Mouse (Mus musculus) left cerebral cortex, postnatal 10 days (tissue): ENCODE data around the gene Rbm28. TPM values are rescaled to one million over a fixed set of nuclear protein-coding genes. Genes with fewer than 3 reads are reported as not detected.
A peak's percentile ranks its signal among the peaks of the same experiment; 100 is the strongest.

Experiments
- DNase-seq, 2 experiments: peaks; one replicate each; pipeline ENCODE4 v3.0.0; 2021 to 2022; ENCODE audit warnings: low spot score in 2 of 2, mixed read lengths in 1 of 2; ENCODE audit errors: extremely low spot score in 1 of 2
- intact Hi-C: fragments of 180-260 bp; cut with DNase I; formaldehyde crosslinking; loops from one replicate; pipeline ENCODE4 v1.15.1; 2025
- total RNA-seq, 2 experiments: library from RNA; stranded (reverse); gene quantifications; 2 replicates each; pipeline ENCODE4 v1.2.3; 2021

Gene Rbm28
- 10 to 100 TPM; 29.4 to 32.8 TPM for total RNA-seq

GRCm38 (mm10) chr6:29164314-29165244 lies at the start of gene Rbm28:
TSS of gene Rbm28 (minus strand) at chr6:29165006.
- peak; percentile 91 to 92 for DNase-seq
- intact Hi-C loops: no loop called here

GRCm38 (mm10) chr6:29214245-29214644 lies 49.4 kb upstream of the Rbm28 start:
- DNase-seq: peak in 1 of 2 experiments; percentile 82
- intact Hi-C loops: no loop called here

DNA sequence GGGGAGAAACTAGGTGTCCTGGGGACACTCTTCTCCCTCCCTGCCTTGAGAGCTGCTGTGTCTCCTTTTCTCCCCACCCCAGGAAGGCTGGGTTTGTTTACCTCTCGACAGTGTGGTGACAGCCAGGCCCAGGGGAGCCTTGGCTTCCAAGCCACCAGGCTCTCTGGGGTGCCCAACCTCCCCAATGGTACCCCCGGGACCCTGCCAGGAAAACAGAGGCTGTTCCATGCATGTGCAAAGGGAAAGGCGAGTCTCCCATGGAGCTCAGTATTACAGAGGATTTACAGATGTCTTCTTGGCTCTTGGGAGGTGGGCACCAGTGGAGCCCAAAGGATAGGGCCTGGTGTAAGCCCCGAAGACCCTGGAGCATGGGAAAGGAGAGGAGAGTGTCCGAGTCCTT lies 48.6 kb upstream of the Rbm28 start:
- intact Hi-C loops: no loop called here
- DNase-seq: no peak

- peak; percentile 60 to 86 for DNase-seq
- intact Hi-C loops: no loop called here
Measured at GRCm38 (mm10) chr6:29211806-29212492, 47.1 kb upstream of the Rbm28 start.

GRCm38 (mm10) chr6:29211146-29211545 lies 46.3 kb upstream of the Rbm28 start:
- DNase-seq: no peak
- intact Hi-C loops: no loop called here

GRCm38 (mm10) chr6:29210231-29210936 lies 45.6 kb upstream of the Rbm28 start:
- no peak for DNase-seq
- intact Hi-C loops: no loop called here

GRCm38 (mm10) chr6:29208178-29208577 lies 43.4 kb upstream of the Rbm28 start:
- intact Hi-C loops: no loop called here
- no peak for DNase-seq

DNA sequence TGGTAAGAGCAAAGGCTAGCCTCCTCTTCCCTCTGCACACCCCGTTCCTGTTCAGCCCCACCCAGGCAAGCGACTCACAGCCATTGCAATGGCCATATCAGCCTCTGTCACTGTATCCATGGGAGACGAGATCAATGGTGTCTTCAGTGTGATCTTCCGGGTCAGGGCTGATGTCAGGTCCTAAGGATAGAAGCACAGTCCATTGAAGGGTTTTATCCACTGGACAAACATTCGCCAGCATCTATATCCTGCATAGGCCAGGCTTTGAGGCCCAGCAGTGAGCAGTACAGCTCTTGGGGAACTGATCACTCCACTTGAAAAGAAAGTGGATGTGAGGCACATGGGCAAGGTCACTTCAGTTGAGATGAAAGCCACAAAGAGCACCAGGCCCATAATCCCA lies 42.2 kb upstream of the Rbm28 start:
- intact Hi-C loops: no loop called here
- DNase-seq: no peak

GRCm38 (mm10) chr6:29206006-29206405 lies 41.2 kb upstream of the Rbm28 start:
- intact Hi-C loops: no loop called here
- DNase-seq: peak in 1 of 2 experiments; percentile 23

GRCm38 (mm10) chr6:29204932-29205614 lies 40.3 kb upstream of the Rbm28 start:
- peak; percentile 44 to 57 for DNase-seq

DNA sequence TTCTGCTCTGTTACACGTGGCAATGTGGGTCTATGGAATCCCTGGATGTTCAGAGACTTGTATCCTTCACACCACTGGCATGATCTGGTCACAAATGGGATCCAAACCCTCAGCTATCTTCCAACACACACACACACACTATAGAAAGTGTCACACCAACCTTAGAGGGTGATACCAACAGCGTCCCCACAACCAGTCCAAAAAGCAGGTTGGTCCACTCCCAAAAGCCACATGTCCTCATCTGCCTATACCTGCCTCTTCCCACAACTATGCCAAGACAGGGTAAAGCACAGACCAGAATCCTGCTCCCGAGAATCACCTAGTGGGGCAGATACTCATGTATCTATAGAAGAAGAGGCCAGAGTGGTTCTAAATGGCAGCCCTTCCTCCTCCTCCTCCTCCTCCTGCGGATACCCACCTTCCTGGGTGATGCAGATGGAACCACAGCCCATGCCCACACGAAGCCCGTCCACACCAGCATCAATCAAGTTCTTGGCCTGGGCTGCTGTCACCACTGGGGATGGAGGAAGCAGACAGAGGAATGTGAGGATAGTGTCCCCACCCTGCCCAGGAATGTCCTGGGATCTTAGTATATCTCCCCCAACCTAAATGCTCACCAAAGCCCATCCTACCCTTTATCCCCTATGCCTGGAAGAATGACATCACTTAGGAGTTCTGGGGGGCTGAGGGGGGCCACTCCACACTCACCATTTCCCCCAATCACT lies 39.2 kb upstream of the Rbm28 start:
- intact Hi-C loops: loop anchor here (2.0 kb wide), 1 partner anchor 75 kb away; the partner anchor contains the start of gene Fam71f2
- no peak for DNase-seq

More at GRCm38 (mm10) chr6:29204932-29205614, 40.3 kb upstream of the Rbm28 start:
- intact Hi-C loops: loop anchor here (2.0 kb wide), 1 partner anchor 74 kb away; the partner anchor contains the start of gene Fam71f2

DNA sequence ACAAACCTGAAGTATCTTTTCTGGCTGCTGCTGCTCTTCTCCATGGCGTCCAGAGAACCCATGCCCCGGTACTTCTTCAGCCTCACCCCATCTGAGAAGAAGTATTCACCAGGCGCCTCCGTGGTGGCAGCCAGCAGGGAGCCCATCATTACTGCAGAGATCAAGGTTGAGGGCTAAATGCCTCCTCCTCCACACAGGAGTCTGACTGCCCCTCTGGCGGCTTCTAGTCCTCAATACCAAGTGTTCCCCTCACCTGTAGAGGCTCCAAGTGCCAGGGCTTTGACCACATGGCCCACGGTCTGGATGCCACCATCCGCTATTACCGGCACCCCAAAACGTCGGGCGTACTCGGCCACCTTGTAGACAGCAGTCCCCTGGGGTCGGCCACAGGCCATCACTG lies 38.3 kb upstream of the Rbm28 start:
- intact Hi-C loops: no loop called here
- no peak for DNase-seq

DNA sequence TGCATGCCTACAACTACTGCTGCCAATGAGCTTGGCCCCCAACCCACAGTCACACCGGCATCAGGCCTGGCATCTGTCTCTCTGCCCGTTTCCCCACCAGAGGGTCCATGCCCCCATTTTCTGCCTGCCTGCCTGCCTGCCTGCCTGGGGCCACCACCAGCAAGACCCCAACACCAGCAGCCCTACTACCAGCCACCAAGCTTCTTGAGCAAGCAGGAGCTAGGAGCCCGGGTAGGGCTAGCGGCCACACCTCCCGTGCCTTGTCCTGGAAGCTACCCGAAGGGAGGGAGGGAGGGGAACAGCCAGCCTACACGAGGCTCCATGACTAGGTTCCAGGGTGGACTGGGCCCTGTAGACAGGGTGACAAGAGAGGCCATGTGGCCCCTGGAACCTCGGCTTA lies 37.2 kb upstream of the Rbm28 start:
- no peak for DNase-seq
- intact Hi-C loops: no loop called here

GRCm38 (mm10) chr6:29201341-29201740 lies 36.5 kb upstream of the Rbm28 start:
- DNase-seq: no peak
- intact Hi-C loops: no loop called here

GRCm38 (mm10) chr6:29200496-29200895 lies 35.7 kb upstream of the Rbm28 start:
- intact Hi-C loops: no loop called here
- no peak for DNase-seq

DNA sequence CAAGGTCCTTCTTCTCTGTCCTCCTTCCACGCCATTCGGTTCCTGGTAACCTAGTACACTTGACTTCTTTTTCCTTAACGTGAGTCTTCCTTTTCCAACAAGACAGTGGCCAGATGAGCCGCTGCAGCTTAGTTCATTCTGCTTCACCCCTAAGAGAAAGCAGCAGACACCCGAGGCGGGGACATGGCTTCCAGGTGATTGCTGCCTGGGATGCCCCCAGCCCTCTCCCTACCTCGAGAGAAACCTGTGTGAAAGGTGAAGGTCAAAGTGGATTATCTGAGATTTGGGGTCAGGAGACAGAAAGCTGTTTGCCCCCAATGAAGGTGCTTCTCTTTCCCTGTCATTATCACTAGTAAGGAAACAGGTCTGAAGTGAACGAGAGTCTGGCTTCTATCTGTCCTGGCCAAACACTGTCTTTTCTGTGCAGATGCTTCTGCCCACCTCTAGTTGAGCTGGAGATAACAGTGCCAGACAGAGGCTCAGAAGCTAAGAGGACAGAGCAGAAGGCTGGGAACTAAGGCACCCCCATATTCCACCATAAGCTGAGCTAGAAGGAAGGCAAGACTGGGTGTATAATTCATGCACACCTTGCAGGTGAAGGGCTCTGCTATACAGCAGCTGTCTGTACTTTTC lies 34.5 kb upstream of the Rbm28 start:
- no peak for DNase-seq
- intact Hi-C loops: loop anchor here (1.0 kb wide), 1 partner anchor 28 kb away; no protein-coding TSS in a partner anchor
